Mouse (Mus musculus) urinary bladder, postnatal 25 days (tissue): ENCODE measurements around the gene Itgb3.

Source experiments
- DNase-seq: peaks from one replicate; pipeline ENCODE4 v3.0.0; 2022; ENCODE audit warnings: low spot score

Itgb3 gene

DNA sequence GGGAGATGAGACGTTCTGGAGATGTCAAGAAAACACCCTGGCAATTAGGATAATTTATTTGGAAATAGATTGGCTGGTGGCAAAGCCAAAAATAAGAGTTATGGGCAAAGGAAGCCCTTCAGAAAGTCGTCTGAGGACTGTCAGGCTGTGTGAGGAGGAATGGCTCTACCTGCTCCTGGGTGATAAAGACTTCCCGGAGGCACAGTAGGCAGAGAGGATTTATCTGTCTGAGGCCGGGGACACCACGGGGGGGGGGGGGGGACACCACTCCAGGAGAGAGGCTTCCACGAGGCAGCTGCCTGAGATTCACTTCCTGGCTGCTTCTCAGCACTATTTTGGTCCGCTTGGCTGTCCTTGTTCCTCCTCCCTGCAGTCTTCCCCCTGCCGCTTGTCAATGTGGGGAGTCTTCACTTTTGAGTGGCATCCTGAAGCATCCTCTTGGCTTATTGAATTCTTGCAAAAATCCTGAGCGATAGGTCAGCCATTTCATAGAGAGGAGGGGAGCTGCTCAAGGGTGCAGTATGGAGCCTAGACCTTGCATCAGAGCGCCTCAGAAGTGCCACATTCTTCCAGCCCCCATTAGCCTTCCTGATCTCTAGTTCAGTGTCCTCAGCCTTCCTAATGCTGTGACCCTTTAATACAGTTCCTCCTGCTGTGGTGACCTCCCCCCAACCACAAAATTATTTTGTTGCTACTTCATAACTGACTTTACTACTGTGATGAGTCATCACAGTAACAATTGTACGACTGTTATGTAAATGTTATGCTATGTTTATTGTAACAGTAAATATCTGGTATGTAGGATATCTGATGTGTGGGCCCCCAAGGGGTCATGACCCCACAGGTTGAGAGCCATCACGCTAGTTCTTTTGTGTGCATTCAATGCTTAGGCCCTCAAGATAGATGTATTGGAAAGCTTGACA is 14.5 kb downstream of the Itgb3 start:
- no peak for DNase-seq

GRCm38 (mm10) chr11:104624791-104625391 is 17.1 kb downstream of the Itgb3 start:
- DNase-seq = no peak

DNA sequence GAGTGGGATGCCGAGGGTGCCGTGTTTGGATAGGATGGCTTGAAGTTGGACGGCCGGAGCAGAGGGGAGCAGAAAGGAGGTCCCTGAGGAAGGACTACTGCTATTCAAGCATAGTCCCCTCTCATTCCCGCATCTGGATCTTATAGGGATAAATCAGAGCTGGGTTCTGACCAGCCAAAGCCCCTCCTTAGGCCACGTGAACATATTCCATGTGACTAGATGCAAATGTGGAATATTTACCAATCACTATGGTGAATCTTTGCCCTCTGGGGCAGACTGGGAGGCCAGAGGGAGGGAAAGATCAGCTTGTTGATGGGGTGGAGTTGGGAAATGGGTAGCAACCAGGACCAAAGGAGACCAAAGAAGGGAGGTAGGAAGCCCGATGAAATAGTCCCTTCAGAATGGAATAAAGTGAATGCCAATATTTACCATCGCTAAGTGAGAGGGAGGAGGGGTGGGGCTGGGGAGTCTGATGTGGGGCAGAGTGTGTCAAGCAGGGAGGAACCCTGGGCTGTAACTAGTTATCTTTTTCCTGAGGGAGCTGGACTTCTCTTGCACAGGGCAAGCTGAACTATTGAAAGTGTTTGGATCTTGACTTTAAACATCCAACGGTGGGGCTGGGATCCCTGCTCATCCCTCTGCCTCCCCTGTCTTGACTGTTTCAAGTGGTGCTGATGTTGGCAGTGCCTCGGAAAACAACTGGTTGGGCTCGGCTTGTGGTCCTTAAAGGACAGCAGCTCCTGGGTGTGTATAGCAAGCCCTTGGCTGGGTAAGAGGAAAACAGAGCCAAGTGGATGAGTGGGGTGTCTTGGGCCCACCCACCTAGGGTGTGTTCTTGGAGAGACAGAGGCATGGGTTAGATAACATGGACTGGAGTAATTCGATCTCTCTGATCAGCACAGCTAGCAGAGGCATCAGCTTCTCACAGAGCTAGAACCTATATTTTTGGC is 17.9 kb downstream of the Itgb3 start:
- peak; percentile 30 for DNase-seq

DNA sequence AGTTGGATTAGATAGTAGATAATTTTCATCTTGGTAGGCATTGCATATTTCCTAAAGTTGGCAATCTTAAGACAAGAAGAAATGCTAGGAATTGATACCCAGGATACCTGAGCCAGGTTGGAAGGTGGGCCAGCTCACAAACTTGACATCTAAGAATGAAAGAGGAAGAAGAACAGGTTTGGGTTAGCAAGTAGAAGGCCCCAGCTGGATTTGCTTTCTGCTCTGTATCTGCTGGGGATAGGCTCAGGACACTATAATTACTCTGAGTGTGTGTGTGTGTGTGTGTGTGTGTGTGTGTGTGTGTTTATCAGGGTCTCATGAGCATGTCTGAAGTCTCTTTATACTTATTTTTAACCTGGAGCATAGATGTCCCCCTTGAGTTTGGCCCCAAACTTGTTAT is 18.8 kb downstream of the Itgb3 start:
- no peak for DNase-seq

GRCm38 (mm10) chr11:104627616-104628301 is 20.0 kb downstream of the Itgb3 start:
- DNase-seq = no peak

DNA sequence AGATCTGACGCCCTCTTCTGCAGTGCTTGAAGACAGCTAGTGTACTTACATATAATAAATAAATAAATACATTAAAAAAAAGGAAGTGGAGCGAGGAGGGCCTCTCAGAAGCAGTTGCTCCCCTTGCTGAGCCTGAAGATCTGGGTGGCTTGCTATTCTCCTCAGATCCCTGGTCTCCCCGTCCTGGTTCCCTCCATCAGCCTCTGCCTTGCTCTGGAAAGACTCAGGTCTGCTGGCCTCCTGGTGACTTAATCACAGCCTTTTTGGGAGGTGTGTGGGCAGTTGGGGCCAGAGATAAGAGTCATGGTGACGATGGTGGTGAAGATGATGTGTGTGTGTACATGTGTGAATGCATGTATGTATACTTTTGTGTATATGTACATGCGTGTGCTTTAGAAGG is 20.8 kb downstream of the Itgb3 start:
- no peak for DNase-seq

DNA sequence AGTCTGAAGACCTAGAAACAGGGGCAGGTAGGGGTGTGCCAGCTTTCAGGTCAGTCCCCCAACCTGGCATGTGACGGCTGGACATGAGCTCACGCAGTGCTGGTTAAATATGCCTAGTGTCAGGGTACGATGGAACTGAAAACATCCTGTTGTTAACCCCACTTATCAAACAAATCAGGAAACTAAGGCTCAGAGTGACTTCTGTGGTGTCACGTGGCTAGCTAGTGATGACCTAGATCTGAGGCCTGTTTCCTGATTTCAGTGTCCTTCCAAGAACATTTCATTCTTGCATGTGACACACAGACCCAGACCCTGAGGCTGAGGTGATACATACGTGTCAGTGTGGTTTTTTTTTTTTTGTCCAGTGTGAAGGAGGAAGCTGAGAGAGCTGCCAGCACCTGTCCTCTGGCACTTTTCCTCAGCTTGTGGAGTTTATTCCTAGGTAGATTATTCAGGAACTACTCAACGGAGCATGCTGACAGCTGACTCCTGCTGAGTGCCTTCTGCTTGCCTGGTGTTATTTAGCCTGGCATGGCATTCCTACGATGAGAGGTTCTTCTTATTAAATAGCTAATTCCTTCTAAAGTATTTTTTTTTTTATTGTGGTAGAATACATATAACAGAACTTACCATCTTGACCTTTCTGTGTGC is 22.5 kb downstream of the Itgb3 start:
- DNase-seq = no peak

DNA sequence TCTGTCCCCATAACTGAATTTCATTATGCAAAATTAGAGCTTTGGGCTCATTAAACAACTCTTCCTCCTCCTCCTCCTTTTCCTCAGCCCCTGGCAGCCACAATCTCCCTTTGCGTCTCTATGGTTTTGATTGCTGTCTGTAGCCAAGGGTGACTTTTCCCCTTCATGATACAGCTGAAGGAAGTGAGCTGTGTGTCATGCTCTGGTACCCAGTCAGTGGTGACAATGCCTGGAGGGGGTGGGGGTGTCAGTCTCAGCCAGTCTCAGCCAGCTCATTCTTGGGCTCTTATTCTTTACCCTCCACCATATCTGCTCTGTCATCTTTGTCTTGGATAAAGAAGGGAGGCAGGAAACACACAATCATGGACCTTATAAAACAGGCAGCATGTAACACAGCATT is 23.5 kb downstream of the Itgb3 start:
- DNase-seq = no peak

- DNase-seq = no peak
Measured at GRCm38 (mm10) chr11:104637010-104637409, 29.2 kb downstream of the Itgb3 start.

DNA sequence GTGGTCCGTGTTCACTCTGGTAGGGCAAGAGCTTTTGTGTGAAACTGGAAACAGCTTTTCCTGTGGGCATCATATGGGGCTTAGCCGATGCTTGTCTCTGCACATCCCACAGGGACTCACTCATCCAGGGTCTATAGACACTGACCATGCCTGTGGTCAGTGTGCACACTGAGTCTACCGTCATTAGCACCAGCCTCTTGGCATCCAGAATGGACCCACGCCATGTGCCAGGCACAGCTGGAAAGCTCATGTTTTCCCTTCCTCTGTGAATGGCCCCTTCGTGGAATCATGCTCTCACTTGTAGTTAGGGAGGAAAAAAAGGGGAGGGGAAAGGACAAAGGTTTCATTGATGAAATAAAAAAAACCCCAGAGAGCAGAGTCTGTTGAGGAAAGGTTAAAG is 30.2 kb downstream of the Itgb3 start:
- no peak for DNase-seq

DNA sequence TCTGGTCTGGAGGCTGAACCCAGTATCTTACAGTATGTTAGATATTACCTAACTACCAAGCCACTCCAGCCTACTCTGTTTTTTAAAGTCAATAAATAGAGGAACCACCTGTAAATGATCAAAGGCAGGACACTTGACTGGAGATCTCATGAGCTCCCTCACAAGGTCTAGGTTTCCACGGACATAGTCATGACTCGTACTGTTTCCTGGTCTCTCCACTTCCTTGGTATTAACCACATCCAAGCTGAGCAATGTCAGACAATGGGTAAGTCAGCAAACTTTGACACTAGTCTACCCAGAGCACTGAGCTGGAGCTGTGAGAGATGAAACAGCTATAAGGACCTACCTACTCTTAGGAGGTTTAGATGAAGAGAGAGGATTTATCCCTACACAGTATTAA is 31.1 kb downstream of the Itgb3 start:
- DNase-seq = no peak

GRCm38 (mm10) chr11:104639634-104640033 is 31.8 kb downstream of the Itgb3 start:
- no peak for DNase-seq

DNA sequence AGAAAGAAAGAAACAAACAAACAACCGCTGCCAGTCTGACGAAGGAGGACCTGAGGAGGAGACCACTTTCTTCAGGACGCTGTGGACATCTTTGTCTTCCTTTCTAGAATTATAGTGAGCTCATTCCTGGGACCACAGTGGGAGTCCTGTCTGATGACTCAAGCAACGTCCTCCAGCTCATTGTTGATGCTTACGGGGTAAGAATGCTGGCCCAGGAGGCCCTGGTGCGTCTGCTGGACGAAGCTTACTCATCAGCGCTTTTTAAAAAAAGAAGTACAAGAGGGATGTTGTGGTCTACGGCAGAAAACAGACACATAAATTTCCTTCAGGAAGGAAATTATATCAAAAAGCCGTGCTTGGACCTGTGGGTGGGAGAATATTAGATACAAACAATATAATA is 33.1 kb downstream of the Itgb3 start:
- no peak for DNase-seq

DNA sequence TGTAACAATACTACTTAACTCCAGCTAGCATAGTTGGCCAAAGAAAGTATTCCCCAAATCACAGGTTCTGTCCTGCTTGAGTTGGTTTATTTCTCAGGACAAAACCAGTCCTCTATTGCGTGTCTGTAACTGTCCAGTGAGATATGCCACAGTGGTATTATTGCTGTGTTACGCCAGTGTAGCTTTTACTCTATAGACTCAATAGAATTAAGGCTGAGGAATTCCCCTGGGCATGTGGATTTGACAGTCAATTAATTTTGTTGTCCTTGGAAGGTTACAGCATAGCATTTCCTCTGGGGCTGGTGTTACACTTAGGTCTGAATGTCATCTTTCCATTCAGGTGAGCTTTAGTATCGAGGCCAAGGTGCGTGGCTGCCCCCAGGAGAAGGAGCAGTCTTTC is 35.4 kb downstream of the Itgb3 start:
- no peak for DNase-seq

- DNase-seq = no peak
Measured at GRCm38 (mm10) chr11:104645402-104645801, 37.6 kb downstream of the Itgb3 start.

DNA sequence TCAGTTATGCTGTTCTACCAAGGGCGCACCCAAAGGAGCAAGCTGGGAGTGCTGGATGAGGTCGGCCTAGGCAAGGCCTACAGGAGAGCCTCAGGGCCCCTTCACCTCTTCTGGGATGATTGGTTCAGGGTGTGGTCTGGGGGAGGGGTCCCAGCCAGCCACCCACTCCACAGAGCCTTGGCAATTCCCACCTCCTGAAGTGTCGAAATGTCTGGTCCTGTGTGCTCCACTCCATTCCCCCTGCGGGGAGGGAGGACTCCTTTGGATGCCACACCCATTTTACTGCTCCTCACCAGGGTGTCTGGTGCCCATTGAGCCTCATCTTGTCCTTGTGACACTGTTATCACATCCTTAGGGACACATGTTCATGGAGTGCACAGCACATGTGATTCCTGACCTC is 38.4 kb downstream of the Itgb3 start:
- no peak for DNase-seq

DNA sequence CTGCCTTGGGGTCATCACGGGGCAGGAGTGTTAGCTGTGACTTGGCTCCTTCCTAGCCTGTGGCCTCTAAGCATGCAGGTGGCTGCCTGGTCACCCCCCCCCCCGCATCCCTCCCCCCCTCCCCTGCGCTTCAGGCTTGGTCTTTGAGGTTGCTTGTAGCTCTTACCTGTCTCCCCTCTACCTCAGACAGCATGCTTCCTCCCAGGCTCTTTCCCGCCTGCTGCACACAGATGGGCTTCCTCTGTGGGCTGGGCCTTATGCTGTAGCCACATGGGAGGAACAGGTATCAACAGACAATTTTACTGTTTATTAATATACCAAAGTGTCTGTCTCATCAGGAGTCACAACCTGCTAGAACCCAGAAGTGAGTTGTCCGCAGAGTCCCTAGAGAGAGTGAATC is 38.8 kb downstream of the Itgb3 start:
- no peak for DNase-seq

DNA sequence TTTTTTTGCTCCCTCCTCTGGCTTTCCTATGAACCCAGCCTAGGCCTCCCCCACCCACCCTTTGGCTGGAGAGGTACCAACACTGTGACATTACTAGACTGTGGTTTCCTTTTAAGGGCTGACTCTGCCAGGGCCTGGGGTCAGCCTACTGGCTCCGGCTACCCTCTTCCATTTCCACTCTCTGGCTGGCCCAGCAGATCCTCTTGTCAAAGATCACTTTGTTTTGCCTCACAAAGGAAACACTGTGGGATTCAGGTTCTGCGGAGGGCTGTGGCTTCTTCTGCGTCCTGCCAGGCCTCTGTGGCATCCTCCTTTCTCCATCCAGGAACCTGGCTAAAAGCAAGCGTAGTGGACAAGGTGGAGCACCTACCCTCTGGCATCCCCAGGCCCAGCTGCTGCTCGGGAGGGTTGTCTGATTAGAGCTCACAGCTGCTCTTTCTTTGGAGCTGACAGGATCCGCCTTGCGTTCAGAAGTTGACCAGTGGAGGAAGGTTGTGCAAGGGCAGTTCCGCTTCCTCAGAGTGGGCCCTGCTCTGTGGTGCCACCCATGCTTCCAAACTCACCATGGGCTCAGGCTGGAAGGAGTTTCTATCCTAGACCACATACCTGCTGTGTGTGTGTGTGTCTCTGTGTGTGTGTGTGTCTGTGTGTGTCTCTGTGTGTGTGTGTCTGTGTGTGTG is 39.5 kb downstream of the Itgb3 start:
- DNase-seq = no peak

DNA sequence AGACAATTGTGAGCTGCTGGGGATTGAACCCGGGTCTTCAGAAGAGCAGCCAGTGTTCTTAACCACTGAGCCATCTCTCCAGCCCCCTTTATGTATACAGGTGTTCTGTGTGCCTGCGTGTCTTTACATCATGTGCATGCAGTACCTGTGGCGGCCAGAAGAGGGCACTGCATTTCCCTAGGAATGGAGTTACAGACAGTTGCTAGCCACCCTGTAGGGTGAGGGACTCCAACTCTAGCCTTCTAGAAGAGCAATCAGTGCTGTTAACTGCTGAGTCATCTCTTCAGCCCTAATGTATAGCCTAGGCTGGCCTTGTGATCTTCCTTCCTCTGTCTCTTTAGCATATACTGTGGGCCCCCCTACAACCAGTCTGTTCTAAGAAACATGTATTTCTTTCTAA is 40.8 kb downstream of the Itgb3 start:
- DNase-seq = no peak

- DNase-seq = no peak
Measured at GRCm38 (mm10) chr11:104660599-104660998, 52.8 kb downstream of the Itgb3 start.

- DNase-seq = no peak
Measured at GRCm38 (mm10) chr11:104661106-104661505, 53.3 kb downstream of the Itgb3 start.
